Mouse (Mus musculus) G1E (cell line): Measurements from ENCODE around the gene Cyb5d2.

Source experiments
- CTCF ChIP-seq: IDR thresholded peaks from 2 replicates; pipeline ENCODE4 v1.5.1; 2012; ENCODE audit warnings: low read depth, low read length, inconsistent platforms, mixed read lengths
- POLR2AphosphoS5 ChIP-seq: IDR thresholded peaks from 2 replicates; pipeline ENCODE4 v1.6.1; 2012; ENCODE audit warnings: low read depth, low read length, inconsistent platforms; ENCODE audit not compliant: insufficient replicate concordance
- TAL1 ChIP-seq: conservative IDR thresholded peaks from 2 replicates; pipeline ENCODE4 v1.6.1; 2012; ENCODE audit warnings: low read depth, low read length, inconsistent platforms, mixed read lengths

DNA sequence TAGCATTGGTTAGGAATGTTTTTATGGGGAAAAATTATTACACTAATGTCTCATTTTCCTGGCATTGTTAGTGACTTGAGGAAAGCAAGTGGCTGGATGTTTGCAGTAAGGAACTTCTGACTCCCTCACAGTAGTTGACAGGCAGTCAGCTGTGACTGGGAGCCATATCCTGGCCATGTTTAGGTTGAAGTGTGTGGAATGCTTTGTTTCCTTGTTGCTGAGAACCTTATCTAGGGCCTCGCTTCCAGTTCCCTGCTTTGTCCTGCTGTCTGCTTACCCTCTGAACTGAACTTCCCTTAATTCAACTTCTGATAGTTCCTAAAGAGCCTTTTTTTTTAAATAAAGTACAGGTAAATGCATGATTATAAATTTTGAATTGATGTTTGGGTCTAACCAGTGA lies 59.6 kb downstream of the Cyb5d2 start:
- TF ChIP-seq CTCF = no peak
- TF ChIP-seq TAL1 = no peak
- TF ChIP-seq POLR2AphosphoS5 = no peak
